Mouse (Mus musculus) bone marrow, adult 2 months (tissue): ENCODE measurements around the gene Dcst1. TPM values are rescaled to one million over a fixed set of nuclear protein-coding genes. Genes with fewer than 3 reads are reported as not detected.

ENCODE experiments used
- H3K27ac ChIP-seq: fragments of 200-500 bp; 2 replicates; pipeline ENCODE4 v1.5.1; 2012; ENCODE audit warnings: low read depth, mild to moderate bottlenecking, control low read depth, inconsistent platforms, low read length; ENCODE audit not compliant: control insufficient read depth, poor library complexity, insufficient read depth
- H3K4me1 ChIP-seq: fragments of 200-500 bp; 2 replicates; pipeline ENCODE4 v1.6.1; 2011; ENCODE audit warnings: low read length; ENCODE audit not compliant: control insufficient read depth, insufficient read depth
- H3K4me3 ChIP-seq: fragments of 200-500 bp; replicated peaks from 2 replicates; pipeline ENCODE3; 2011; ENCODE audit warnings: mild to moderate bottlenecking, low read depth, low read length, control low read depth; ENCODE audit not compliant: control insufficient read depth
- CTCF ChIP-seq: fragments of 200-500 bp; IDR thresholded peaks from 2 replicates; pipeline ENCODE4 v1.5.1; 2011; ENCODE audit warnings: low read length, control low read depth; ENCODE audit not compliant: control insufficient read depth, insufficient read depth
- POLR2A ChIP-seq: fragments of 200-500 bp; IDR thresholded peaks from 2 replicates; pipeline ENCODE4 v1.6.1; 2011; ENCODE audit warnings: low read depth, mild to moderate bottlenecking, control low read depth, low read length, borderline replicate concordance; ENCODE audit not compliant: control insufficient read depth
- WGBS: fragments of 180-500 bp; shearing (Covaris S2); methylation state at CpG from one replicate; pipeline ENCODE4 v1.1.7; 2018; 5-methylcytosine and 5-hydroxymethylcytosine counted together
- polyA plus RNA-seq: library from polyadenylated mRNA; stranded (reverse); fragments of >200 nt; gene quantifications from 2 replicates; pipeline ENCODE4 v1.2.4, GENCODE M21; 2011; ENCODE audit warnings: low replicate concordance; ENCODE audit not compliant: missing spikeins, insufficient read depth, insufficient read length

The Dcst1 gene
- polyA plus RNA-seq, 1 experiment: 1.3 TPM

DNA sequence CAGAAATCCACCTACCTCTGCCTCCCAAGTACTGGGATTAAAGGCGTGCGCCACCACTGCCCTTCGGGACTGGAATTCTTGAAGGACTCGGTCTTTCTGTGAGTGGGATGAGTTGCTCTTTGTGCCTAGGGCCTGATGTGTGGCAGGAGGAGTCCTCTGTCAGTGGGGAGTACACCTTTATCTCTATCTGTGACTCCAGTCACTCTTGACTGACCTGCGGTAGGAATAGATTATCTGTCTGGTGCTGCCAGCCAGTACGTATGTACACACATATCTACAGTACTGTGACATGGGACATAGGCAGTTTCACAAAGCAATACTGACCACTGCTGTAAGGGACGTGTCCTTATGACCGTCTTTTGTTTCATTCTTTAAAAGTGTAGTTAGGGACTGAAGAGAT is 39.2 kb downstream of the Dcst1 start:
- H3K4me1 ChIP-seq: peaks cover 3% of the 10 kb centered on the region
- H3K4me3 ChIP-seq: no peak overlapping the region
- no peak for TF ChIP-seq POLR2A
- TF ChIP-seq CTCF: no peak
- no peak overlapping the region for H3K27ac ChIP-seq
- WGBS: 80% methylated on average over 8 of the region's 8 CpGs

DNA sequence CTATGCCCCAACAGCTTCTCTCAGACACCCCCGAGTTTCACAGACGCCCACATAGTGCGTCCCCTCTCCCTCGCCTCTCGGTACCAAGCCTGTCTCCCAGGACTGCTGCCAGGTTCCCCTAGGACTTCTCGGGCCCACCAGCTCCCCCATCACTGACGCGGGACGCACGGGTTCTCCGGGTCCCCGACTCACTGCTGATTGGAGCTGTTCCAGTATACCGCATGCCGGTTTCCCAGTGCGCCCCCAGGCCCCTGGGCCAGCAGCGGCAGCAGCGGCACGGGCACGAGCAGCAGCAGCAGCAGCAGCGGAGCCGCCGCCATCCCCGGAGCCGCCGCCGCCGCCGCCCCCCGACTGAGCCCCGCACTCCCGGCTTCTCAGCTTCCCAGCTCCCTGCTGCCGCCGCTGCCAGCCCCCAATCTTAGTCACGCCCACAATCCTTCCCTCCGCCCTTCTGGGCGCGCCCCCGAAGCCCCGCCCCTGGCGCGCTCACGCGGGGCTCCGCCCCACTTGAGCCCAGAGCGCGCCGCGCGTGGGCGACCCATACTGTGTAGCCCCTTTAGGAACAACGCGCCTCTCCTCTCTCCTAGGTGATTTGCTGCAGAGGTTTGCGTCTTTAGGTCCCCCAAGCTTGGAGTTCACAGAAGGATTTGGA is 42.4 kb downstream of the Dcst1 start, which contains the start of gene Efna3:
Gene Efna3, minus strand, starts transcription at position 452 of the 652 bp plus-strand sequence.
- no peak for TF ChIP-seq POLR2A
- TF ChIP-seq CTCF: no peak
- Histone ChIP-seq H3K4me3 (no peak within 1 kb of the TSS), H3K4me1 (peaks cover 3% of the 10 kb centered on the region), H3K27ac (no peak within 1 kb of the TSS)
- WGBS: 3% methylated on average over 53 of the region's 53 CpGs

DNA sequence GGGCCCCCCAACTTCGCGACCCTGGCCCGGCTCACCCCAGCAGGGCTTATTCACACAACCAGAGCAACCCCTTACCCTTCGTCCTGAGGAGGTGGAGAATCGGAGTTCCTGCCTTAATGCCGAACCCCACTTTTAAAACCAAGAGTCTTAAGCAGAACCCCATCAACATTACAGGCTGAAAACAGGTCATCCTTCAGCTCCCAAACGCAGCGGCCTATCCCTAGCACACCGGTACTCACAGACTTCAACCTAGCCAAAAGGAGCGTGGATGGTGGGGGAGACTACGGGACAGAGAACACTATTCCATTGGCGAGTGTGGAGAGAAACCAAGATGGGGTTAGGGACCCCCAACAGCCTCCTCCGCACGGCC is 42.9 kb downstream of the Dcst1 start:
- no peak for TF ChIP-seq POLR2A
- no peak for TF ChIP-seq CTCF
- Histone ChIP-seq H3K4me1 (peaks cover 3% of the 10 kb centered on the region), H3K4me3 (no peak overlapping the region), H3K27ac (no peak overlapping the region)
- WGBS: 2% methylated on average over 14 of the region's 14 CpGs

DNA sequence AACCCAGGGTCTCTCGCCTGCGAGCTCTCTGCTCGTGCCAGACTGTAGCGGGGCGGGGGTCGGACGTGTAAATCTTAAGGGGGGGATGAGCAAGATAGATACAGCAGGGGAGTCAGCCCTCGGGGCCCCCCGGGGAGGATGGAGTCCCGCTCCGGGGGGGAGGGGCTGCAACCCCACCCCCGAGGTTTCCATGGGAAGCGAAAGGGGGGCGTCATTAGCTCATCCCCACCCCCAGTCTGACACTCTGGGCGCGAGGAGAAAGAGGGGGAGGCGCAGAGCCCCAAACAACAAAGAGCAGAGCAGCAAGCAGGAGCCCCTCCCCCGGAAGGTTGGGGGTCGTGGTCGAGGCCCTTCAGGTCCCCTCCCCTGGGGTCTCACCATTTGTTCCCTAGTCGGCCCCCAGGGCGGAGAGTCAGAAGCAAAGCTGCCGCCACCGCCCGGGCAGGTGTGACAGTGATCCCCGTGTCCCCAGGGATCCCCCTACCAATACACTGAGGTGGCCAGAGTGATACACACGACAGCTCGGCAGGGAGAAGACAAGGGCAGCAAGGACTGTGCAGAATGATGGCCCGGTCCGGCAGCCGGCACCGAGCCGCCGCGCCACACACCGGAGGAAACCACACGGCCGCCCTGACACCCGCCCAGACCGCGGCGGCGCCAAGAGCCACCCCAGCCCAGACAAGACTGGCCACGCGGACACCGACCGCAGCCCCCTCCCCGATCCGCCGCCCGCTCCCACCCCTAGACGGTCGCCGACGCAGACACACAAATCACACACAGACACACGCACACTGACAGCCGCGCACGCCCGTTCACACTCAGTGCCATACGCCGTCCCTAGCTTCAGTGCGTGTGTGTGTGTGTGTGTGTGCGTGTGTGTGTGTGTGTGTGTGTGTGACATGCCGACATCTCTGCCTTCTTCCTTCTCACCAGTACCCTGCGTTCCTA is 43.6 kb downstream of the Dcst1 start:
- 2% methylated on average over 66 of the region's 66 CpGs for WGBS
- TF ChIP-seq POLR2A: no peak
- TF ChIP-seq CTCF: no peak
- H3K4me1 ChIP-seq: peaks cover 3% of the 10 kb centered on the region
- no peak overlapping the region for H3K27ac ChIP-seq
- no peak overlapping the region for H3K4me3 ChIP-seq

DNA sequence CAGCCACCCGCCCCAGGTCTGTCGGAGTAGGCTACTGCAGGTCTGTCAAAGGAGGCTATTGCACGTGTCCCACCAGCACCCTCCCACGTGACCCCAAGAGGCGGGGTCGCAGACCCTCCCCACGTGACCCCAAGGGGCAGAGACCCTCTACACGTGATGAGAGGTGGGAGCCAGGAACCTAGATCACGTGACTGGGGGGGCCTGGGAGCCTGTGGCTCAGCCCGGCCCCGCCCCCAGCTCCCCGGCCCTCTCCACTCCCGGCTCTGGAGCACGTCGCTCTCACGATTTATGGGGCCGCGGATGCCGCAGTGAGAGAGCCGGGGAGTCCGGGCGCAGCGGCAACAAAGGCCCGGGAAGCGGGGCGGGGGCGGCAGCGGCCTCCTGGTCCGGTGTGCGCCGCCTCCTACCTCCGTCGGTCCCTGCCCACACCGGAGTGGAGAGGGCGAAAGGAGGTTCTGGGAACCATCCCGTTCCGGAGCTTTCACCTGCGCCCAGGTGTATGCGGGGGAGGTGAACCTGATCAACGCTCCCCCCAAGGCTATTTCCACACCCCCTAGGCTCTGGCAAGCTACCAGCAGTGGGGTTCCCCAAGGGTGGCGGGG is 44.4 kb downstream of the Dcst1 start:
- H3K27ac ChIP-seq: no peak overlapping the region
- peaks cover 3% of the 10 kb centered on the region for H3K4me1 ChIP-seq
- under 1% methylated on average over 40 of the region's 41 CpGs for WGBS
- H3K4me3 ChIP-seq: no peak overlapping the region
- TF ChIP-seq CTCF (no peak), POLR2A (no peak)

DNA sequence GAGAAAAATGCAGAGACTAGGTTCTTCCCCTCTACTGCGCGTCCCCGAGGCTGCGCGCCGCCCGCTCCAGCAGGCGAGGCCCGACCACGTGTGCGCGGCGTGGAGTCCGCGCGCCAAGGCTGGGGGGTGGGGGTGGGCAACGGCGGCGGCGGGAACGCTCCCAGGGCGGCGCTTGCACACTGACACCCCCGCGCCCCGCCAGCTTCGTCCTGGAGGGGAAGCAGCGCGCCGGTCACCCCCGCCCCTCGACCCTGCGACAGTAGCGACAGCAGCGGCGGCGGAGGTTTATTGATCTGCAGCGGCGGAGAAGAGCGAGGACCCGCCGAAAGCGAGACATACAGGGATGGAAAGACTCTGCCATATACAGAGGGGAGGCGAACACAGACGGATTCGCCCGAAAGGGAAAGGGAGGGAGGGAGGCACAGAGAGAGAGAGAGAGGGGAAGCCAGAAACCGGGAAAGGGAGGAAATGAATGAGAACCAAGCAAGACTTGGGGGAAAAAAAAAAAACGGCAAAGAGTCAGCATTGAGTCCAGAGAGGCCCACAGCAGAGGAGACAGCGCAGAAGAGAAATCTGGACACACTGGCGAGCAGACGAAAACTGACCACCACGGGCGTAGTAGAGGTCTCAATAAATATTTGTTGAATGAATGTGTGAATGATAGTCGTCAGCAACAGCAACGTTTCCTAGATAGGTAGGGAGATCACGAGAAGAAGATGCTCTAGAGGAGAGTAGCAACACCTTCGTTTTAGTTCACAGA is 45.3 kb downstream of the Dcst1 start:
- H3K4me1 ChIP-seq: peaks cover 3% of the 10 kb centered on the region
- H3K27ac ChIP-seq: no peak overlapping the region
- no peak overlapping the region for H3K4me3 ChIP-seq
- TF ChIP-seq POLR2A: no peak
- no peak for TF ChIP-seq CTCF
- 3% methylated on average over 57 of the region's 58 CpGs for WGBS

DNA sequence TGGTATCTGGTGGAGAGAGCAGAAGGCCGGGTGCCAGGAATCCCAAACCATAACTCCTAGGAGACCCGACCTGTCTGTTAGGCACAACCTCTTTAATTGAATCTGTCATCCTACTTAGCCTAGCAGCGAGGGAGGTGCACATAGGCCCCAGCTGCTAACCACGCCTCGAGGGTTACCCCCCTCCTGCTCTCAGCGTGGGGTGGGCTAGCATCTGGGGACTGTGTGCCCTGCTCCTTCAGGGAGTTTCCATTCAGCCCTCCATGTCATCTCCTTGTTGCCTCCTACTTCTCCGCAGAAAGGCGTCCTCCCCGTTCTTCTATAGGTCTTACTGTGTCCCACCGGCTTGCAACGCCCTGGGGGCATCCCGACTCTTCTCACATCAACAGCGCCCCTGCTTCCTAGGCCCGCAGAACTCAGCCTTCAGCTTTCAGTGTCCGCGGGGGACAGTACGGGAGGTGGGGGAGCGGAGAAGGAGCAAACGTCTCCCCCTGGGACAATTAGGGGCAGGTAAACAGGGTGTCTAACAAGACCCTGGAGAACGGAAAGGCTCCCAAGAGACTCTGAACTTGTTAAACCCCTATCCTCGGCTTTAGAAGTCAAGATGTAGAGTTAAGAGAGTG is 46.0 kb downstream of the Dcst1 start:
- peaks cover 3% of the 10 kb centered on the region for H3K4me1 ChIP-seq
- 28% methylated on average over 21 of the region's 21 CpGs for WGBS

More for the DNA sequence above, 46.0 kb downstream of the Dcst1 start:
- Histone ChIP-seq H3K27ac (no peak overlapping the region; the same call in 1 of the 2 replicates), H3K4me3 (no peak overlapping the region)
- TF ChIP-seq POLR2A (no peak), CTCF (no peak)
